Mouse (Mus musculus) E14TG2a.4 (cell line): ENCODE data around the gene Srd5a1.

Experiments
- CTCF ChIP-seq: conservative IDR thresholded peaks from 2 replicates; pipeline ENCODE4 v1.5.1; 2014; ENCODE audit warnings: low read length
- NANOG ChIP-seq: IDR thresholded peaks from 2 replicates; pipeline ENCODE4 v1.6.1; 2014; ENCODE audit warnings: borderline replicate concordance, low read length, mixed read lengths
- POU5F1 ChIP-seq: IDR thresholded peaks from 2 replicates; pipeline ENCODE4 v1.6.1; 2014; ENCODE audit warnings: low read length, borderline replicate concordance

DNA sequence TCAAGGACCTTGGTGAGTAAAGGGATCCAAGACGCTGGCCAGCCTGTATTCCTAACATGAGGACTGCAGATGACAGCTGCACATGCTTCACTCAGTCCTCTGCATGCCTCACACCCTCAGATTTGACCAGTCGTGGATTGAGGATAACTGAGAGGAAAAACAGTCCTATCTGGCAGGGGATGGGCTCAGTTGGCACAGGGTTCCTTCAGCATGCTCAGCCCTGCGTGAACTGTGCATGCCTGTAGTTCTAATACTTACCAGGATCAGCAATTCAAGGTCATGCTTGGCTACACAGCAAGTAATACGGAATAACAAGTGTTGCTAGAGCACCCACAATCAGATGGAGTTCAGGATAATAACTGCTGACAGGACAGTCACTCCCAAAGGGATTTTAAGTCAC lies 20.4 kb upstream of the Srd5a1 start:
- TF ChIP-seq POU5F1 (no peak), CTCF (no peak), NANOG (no peak)
